Mouse (Mus musculus) hindbrain, embryonic 16.5 days (tissue): ENCODE results near the gene Fgf6. TPM values are rescaled to one million over a fixed set of nuclear protein-coding genes. Genes with fewer than 3 reads are reported as not detected.

ENCODE experiments used
- ATAC-seq: fragments of 200-750 bp; cut with Nextera tagmentation; 2 replicates; pipeline ENCODE4 v1.8.0; 2017; ENCODE audit warnings: moderate TSS enrichment, moderate library complexity
- H3K27ac ChIP-seq: fragments of 300-500 bp; sonication (generic); 2 replicates; pipeline ENCODE4 v1.5.1; 2014; ENCODE audit warnings: low read depth, mild to moderate bottlenecking, control low read depth, low read length, moderate library complexity
- H3K27me3 ChIP-seq: fragments of 300-500 bp; sonication (generic); replicated peaks from 2 replicates; pipeline ENCODE4 v1.6.1; 2014; ENCODE audit warnings: low read length; ENCODE audit not compliant: control insufficient read depth, insufficient read depth
- H3K36me3 ChIP-seq: fragments of 300-500 bp; sonication (generic); 2 replicates; pipeline ENCODE4 v1.6.1; 2014; ENCODE audit warnings: mild to moderate bottlenecking, low read length, moderate library complexity, mixed read lengths; ENCODE audit not compliant: control insufficient read depth, insufficient read depth
- H3K4me1 ChIP-seq: fragments of 300-500 bp; sonication (generic); 2 replicates; pipeline ENCODE4 v1.6.1; 2014; ENCODE audit warnings: low read depth, low read length; ENCODE audit not compliant: control insufficient read depth, insufficient read depth
- H3K4me2 ChIP-seq: fragments of 300-500 bp; sonication (generic); 2 replicates; pipeline ENCODE4 v1.6.1; 2014; ENCODE audit warnings: mild to moderate bottlenecking, low read length, control low read depth, moderate library complexity
- H3K4me3 ChIP-seq: fragments of 300-500 bp; sonication (generic); 2 replicates; pipeline ENCODE4 v1.5.1; 2014; ENCODE audit warnings: mild to moderate bottlenecking, low read length, control low read depth, moderate library complexity
- H3K9ac ChIP-seq: fragments of 300-500 bp; sonication (generic); 2 replicates; pipeline ENCODE4 v1.6.1; 2014; ENCODE audit warnings: low read depth, mild to moderate bottlenecking, control low read depth, low read length, moderate library complexity
- H3K9me3 ChIP-seq: fragments of 300-500 bp; sonication (generic); 2 replicates; pipeline ENCODE4 v1.6.1; 2014; ENCODE audit warnings: mild to moderate bottlenecking, low read length, moderate library complexity; ENCODE audit not compliant: control insufficient read depth
- WGBS: fragments of 180-500 bp; shearing (Covaris S2); extraction: QIAGEN DNeasy Blood & Tissue Kit; methylation state at CpG from one replicate; pipeline ENCODE4 v1.1.7; 2014; 5-methylcytosine and 5-hydroxymethylcytosine counted together
- polyA plus RNA-seq: library from polyadenylated mRNA; unstranded; fragments of >200 nt; fragmentation: Nextera tagmentation; extraction: Ambion mirVana; gene quantifications from 2 replicates; pipeline ENCODE4 v1.2.1, GENCODE M21; 2015

The Fgf6 gene
- polyA plus RNA-seq, 1 experiment from 2014 or later = not detected

GRCm38 (mm10) chr6:127011947-127012535 lies 3.3 kb upstream of the Fgf6 start:
- no peak overlapping the region for H3K4me2 ChIP-seq
- H3K9me3 ChIP-seq = no peaks in the 10 kb centered on the region
- H3K4me3 ChIP-seq = no peak overlapping the region
- ATAC-seq = no peak
- no peaks in the 10 kb centered on the region for H3K27me3 ChIP-seq
- H3K36me3 ChIP-seq = no peaks in the 10 kb centered on the region
- no peaks in the 10 kb centered on the region for H3K4me1 ChIP-seq
- no peak overlapping the region for H3K27ac ChIP-seq
- H3K9ac ChIP-seq = no peak overlapping the region
- 71% methylated on average over 13 of the region's 13 CpGs for WGBS

GRCm38 (mm10) chr6:127019254-127019653 lies 3.9 kb downstream of the Fgf6 start:
- Histone ChIP-seq H3K9ac (no peak overlapping the region), H3K4me2 (no peak overlapping the region), H3K36me3 (no peaks in the 10 kb centered on the region), H3K27me3 (0 out of 2 replicates have a peak, but pooled peaks cover 2% of the 10 kb centered on the region), H3K4me3 (no peak overlapping the region), H3K9me3 (no peaks in the 10 kb centered on the region), H3K27ac (no peak overlapping the region), H3K4me1 (no peaks in the 10 kb centered on the region; the same call in 1 of the 2 replicates)
- 9% methylated on average over 6 of the region's 6 CpGs for WGBS
- ATAC-seq = no peak

- no peak overlapping the region for H3K9ac ChIP-seq
- ATAC-seq = no peak
- H3K27me3 ChIP-seq = 0 out of 2 replicates have a peak, but pooled peaks cover 2% of the 10 kb centered on the region
- no peak overlapping the region for H3K4me2 ChIP-seq
- no peaks in the 10 kb centered on the region for H3K36me3 ChIP-seq
- WGBS = 13% methylated on average over 13 of the region's 13 CpGs
- no peaks in the 10 kb centered on the region; the same call in 1 of the 2 replicates for H3K4me1 ChIP-seq
- H3K4me3 ChIP-seq = no peak overlapping the region
- H3K9me3 ChIP-seq = no peaks in the 10 kb centered on the region
- no peak overlapping the region for H3K27ac ChIP-seq
Observed at GRCm38 (mm10) chr6:127020431-127020830, 5.0 kb downstream of the Fgf6 start.

GRCm38 (mm10) chr6:127024836-127025235 lies 9.4 kb downstream of the Fgf6 start:
- H3K4me1 ChIP-seq = no peaks in the 10 kb centered on the region; the same call in 1 of the 2 replicates
- no peak overlapping the region for H3K4me3 ChIP-seq
- no peak overlapping the region for H3K9ac ChIP-seq
- H3K4me2 ChIP-seq = no peak overlapping the region
- H3K27me3 ChIP-seq = 0 out of 2 replicates have a peak, but pooled peaks cover 2% of the 10 kb centered on the region
- no peaks in the 10 kb centered on the region for H3K9me3 ChIP-seq
- no peak overlapping the region for H3K27ac ChIP-seq
- no peak for ATAC-seq
- WGBS = 77% methylated on average over 7 of the region's 7 CpGs
- H3K36me3 ChIP-seq = no peaks in the 10 kb centered on the region

DNA sequence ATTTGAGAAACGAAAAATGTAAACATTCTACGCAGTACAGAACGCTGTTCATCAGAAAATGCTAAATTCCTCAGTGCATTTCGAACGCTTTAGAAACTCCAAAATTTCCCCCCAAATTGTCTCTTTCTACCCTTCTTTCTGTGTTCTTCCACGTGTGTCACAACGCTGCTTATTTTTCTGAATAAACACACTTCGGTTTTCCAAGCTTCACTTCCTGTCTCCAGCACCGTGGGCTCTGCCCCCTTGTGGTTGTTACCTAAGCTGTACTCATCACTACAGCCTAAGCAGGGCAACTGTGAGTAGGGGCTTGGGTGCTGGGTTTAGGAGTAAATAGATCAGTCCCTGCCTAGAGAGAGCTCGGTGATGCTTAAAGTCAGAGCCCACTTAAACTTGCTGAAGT lies 19.4 kb downstream of the Fgf6 start:
- 37% methylated on average over 10 of the region's 10 CpGs for WGBS
- no peaks in the 10 kb centered on the region for H3K4me1 ChIP-seq
- H3K27ac ChIP-seq = no peak overlapping the region
- no peaks in the 10 kb centered on the region for H3K36me3 ChIP-seq
- no peak overlapping the region for H3K9ac ChIP-seq
- H3K9me3 ChIP-seq = no peaks in the 10 kb centered on the region
- peak overlapping the region; percentile 32; the same call in 1 of the 2 replicates for H3K4me2 ChIP-seq
- no peak overlapping the region for H3K4me3 ChIP-seq
- no peaks in the 10 kb centered on the region for H3K27me3 ChIP-seq
- no peak for ATAC-seq

DNA sequence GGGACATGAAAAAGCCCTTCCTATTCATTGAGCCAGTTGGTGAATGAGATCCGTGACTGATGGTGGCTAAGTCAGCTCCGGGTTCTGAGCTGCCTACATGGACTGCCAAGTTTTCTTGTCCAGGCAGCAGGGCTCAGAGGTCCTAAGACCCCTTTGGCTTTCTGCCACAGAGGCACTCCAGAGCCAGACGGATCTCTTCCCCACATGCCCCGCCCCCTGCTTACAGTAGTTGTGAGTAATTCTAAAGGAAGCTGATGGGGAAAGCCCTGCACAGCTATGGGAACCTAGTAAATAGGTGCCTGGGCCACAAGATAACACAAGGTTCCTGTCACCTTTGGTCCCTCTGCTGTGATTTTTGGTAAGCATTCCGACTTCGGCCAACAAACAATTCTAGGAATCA lies 29.5 kb downstream of the Fgf6 start:
- H3K36me3 ChIP-seq = no peaks in the 10 kb centered on the region
- peak; percentile 60; the same call in 1 of the 2 replicates for ATAC-seq
- H3K9me3 ChIP-seq = no peaks in the 10 kb centered on the region
- H3K4me3 ChIP-seq = no peak overlapping the region
- 57% methylated on average over 6 of the region's 6 CpGs for WGBS
- no peak overlapping the region for H3K9ac ChIP-seq
- H3K27ac ChIP-seq = no peak overlapping the region
- no peaks in the 10 kb centered on the region for H3K27me3 ChIP-seq
- no peak overlapping the region for H3K4me2 ChIP-seq
- no peaks in the 10 kb centered on the region for H3K4me1 ChIP-seq

- Histone ChIP-seq H3K27me3 (no peaks in the 10 kb centered on the region), H3K36me3 (no peaks in the 10 kb centered on the region), H3K9me3 (no peaks in the 10 kb centered on the region), H3K4me1 (no peaks in the 10 kb centered on the region), H3K27ac (no peak overlapping the region), H3K4me3 (no peak overlapping the region), H3K4me2 (no peak overlapping the region), H3K9ac (no peak overlapping the region)
- ATAC-seq = no peak
- WGBS = 76% methylated on average over 4 of the region's 4 CpGs
Observed at GRCm38 (mm10) chr6:127050847-127051246, 35.5 kb downstream of the Fgf6 start.

DNA sequence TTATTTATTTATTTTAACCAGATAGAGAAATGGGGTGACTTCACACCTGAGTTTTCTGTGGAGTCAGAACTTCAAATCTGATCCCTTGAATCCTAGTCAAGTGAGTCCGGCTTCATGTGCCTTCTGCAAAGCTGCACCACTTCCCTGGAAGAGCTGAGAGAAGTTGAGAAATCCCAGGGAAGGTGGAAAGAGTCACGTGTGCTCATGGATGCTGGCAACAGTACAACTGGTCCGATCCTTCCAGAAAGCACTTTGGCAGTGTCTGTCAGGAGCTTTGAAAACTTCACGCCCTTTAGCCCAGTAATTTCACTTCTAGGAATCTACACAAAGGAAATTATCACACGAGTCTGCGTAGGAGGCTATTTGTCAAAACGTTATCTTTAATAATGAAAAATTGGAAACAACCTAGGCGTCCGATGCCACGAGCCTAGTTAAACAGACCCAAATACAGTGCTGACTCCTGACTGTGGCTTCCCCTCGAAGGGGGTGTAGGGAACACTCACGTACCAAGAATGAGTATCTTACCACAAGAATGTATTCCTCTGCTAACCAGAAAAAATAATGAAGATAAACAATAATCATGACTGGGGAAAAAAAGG lies 41.7 kb downstream of the Fgf6 start:
- H3K4me3 ChIP-seq = no peak overlapping the region
- no peaks in the 10 kb centered on the region for H3K27me3 ChIP-seq
- H3K9me3 ChIP-seq = no peaks in the 10 kb centered on the region
- ATAC-seq = no peak
- H3K4me2 ChIP-seq = no peak overlapping the region
- H3K4me1 ChIP-seq = no peaks in the 10 kb centered on the region
- H3K27ac ChIP-seq = no peak overlapping the region
- 83% methylated on average over 12 of the region's 12 CpGs for WGBS
- H3K36me3 ChIP-seq = no peaks in the 10 kb centered on the region
- no peak overlapping the region for H3K9ac ChIP-seq

DNA sequence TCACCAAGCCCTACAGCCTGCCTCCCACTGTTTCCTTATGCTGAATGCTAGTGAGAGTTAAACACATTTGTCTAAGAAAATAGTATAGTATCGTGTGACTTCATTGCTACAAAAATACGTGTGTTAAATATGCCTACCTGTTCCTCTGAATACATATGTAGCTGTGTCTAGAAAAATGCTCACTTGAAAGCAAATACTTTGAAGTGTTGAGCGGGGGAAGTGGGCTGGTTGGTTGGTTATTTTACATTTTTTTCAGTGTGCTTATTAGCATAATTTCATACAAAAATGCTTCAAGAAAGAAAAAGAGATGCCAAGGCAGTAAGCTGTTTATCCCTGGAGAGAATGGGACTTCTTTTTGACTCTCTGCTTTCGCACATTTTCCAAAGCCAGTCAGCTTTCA lies 44.6 kb downstream of the Fgf6 start:
- no peak for ATAC-seq
- 85% methylated on average over 4 of the region's 4 CpGs for WGBS

More for the DNA sequence above, 44.6 kb downstream of the Fgf6 start:
- Histone ChIP-seq H3K4me1 (0 out of 2 replicates have a peak, but pooled peaks cover 2% of the 10 kb centered on the region), H3K36me3 (no peaks in the 10 kb centered on the region), H3K4me2 (no peak overlapping the region), H3K9me3 (no peaks in the 10 kb centered on the region), H3K27ac (no peak overlapping the region), H3K4me3 (no peak overlapping the region), H3K27me3 (no peaks in the 10 kb centered on the region; the same call in 1 of the 2 replicates), H3K9ac (no peak overlapping the region)
